Mouse (Mus musculus) hindbrain, postnatal 0 days (tissue): Measurements from ENCODE around the gene Olfr115. TPM values are rescaled to one million over a fixed set of nuclear protein-coding genes. Genes with fewer than 3 reads are reported as not detected.

ENCODE experiments used
- ATAC-seq: fragments of 200-750 bp; cut with Nextera tagmentation; 2 replicates; pipeline ENCODE4 v1.8.0; 2017; ENCODE audit warnings: mild to moderate bottlenecking, moderate TSS enrichment, moderate library complexity
- DNase-seq: peaks from one replicate; pipeline ENCODE4 v3.0.0-alpha.2; 2015; ENCODE audit warnings: low spot score
- H3K27ac ChIP-seq: fragments of 300-500 bp; sonication (generic); 2 replicates; pipeline ENCODE4 v1.5.1; 2014; ENCODE audit warnings: mild to moderate bottlenecking
- H3K27me3 ChIP-seq: fragments of 300-500 bp; sonication (generic); 2 replicates; pipeline ENCODE4 v1.6.1; 2014; ENCODE audit warnings: low read length, mixed read lengths; ENCODE audit not compliant: insufficient read depth
- H3K36me3 ChIP-seq: fragments of 300-500 bp; sonication (generic); 2 replicates; pipeline ENCODE4 v1.6.1; 2014; ENCODE audit warnings: low read length, mixed read lengths; ENCODE audit not compliant: insufficient read depth
- H3K4me1 ChIP-seq: fragments of 300-500 bp; sonication (generic); 2 replicates; pipeline ENCODE4 v1.6.1; 2014; ENCODE audit warnings: antibody characterized with exemption, low read length, mixed read lengths; ENCODE audit not compliant: insufficient read depth
- H3K4me2 ChIP-seq: fragments of 300-500 bp; sonication (generic); 2 replicates; pipeline ENCODE4 v1.6.1; 2014; ENCODE audit warnings: low read depth, mild to moderate bottlenecking, low read length, moderate library complexity, mixed read lengths
- H3K4me3 ChIP-seq: fragments of 300-500 bp; sonication (generic); 2 replicates; pipeline ENCODE4 v1.5.1; 2014; ENCODE audit warnings: low read length
- H3K9ac ChIP-seq: fragments of 300-500 bp; sonication (generic); replicated peaks from 2 replicates; pipeline ENCODE4 v1.6.1; 2014; ENCODE audit warnings: mild to moderate bottlenecking, low read length, moderate library complexity, mixed read lengths
- H3K9me3 ChIP-seq: fragments of 300-500 bp; sonication (generic); 2 replicates; pipeline ENCODE4 v1.6.1; 2016; ENCODE audit warnings: low read length, mixed read lengths
- CTCF ChIP-seq: IDR thresholded peaks from 2 replicates; pipeline ENCODE4 v1.5.1; 2016; ENCODE audit warnings: antibody characterized with exemption, control low read depth, low read depth
- WGBS: fragments of 180-500 bp; shearing (Covaris S2); extraction: QIAGEN DNeasy Blood & Tissue Kit; methylation state at CpG from one replicate; pipeline ENCODE4 v1.1.7; 2014; 5-methylcytosine and 5-hydroxymethylcytosine counted together
- polyA plus RNA-seq: library from polyadenylated mRNA; unstranded; fragments of >200 nt; fragmentation: Nextera tagmentation; extraction: Ambion mirVana; gene quantifications from 2 replicates; pipeline ENCODE4 v1.2.1, GENCODE M21; 2015
- total RNA-seq: library from RNA; depleted of rRNA; stranded (reverse); fragments of >200 nt; gene quantifications from 2 replicates; pipeline ENCODE4 v1.2.3, GENCODE M21; 2014; rRNA removed

Olfr115 gene
- total RNA-seq (not detected in 2 replicates), polyA plus RNA-seq (not detected in 2 replicates)

- no peak within 1 kb of the TSS for H3K4me3 ChIP-seq
- H3K36me3 ChIP-seq: no peaks in the 10 kb centered on the region
- H3K9ac ChIP-seq: no peak within 1 kb of the TSS
- no peaks in the 10 kb centered on the region for H3K27me3 ChIP-seq
- H3K27ac ChIP-seq: no peak within 1 kb of the TSS
- TF ChIP-seq CTCF: no peak
- WGBS: 82% methylated on average over 2 of the region's 2 CpGs
- H3K4me2 ChIP-seq: no peak within 1 kb of the TSS
- no peak for ATAC-seq
- DNase-seq: no peak
- H3K9me3 ChIP-seq: 0 out of 2 replicates have a peak, but pooled peaks cover 2% of the 10 kb centered on the region
- no peaks in the 10 kb centered on the region for H3K4me1 ChIP-seq
Observed at GRCm38 (mm10) chr17:37627009-37627408, at the start of gene Olfr115, which contains the start of gene Olfr116. Gene Olfr115 (minus strand): TSS chr17:37627109. Gene Olfr116 (minus strand): TSS chr17:37627199.

GRCm38 (mm10) chr17:37666688-37667087 is 39.8 kb upstream of the Olfr115 start, which contains the start of gene Olfr118:
Gene Olfr118 (plus strand): TSS chr17:37666988.
- H3K4me1 ChIP-seq: no peaks in the 10 kb centered on the region
- H3K9me3 ChIP-seq: no peaks in the 10 kb centered on the region
- H3K4me3 ChIP-seq: no peak within 1 kb of the TSS
- DNase-seq (no peak), ATAC-seq (no peak)
- H3K27ac ChIP-seq: no peak within 1 kb of the TSS
- H3K27me3 ChIP-seq: no peaks in the 10 kb centered on the region
- no peak for TF ChIP-seq CTCF
- 59% methylated on average over 2 of the region's 2 CpGs for WGBS
- H3K36me3 ChIP-seq: no peaks in the 10 kb centered on the region
- no peak within 1 kb of the TSS for H3K4me2 ChIP-seq
- H3K9ac ChIP-seq: no peak within 1 kb of the TSS

GRCm38 (mm10) chr17:37663682-37664081 is 36.8 kb upstream of the Olfr115 start, which contains the start of gene Olfr117:
Gene Olfr117 (minus strand): TSS chr17:37663782.
- no peaks in the 10 kb centered on the region for H3K4me1 ChIP-seq
- WGBS: 57% methylated on average over 1 of the region's 1 CpGs
- no peak within 1 kb of the TSS for H3K9ac ChIP-seq
- ATAC-seq: no peak
- no peak within 1 kb of the TSS for H3K4me3 ChIP-seq
- H3K36me3 ChIP-seq: no peaks in the 10 kb centered on the region
- no peak for DNase-seq
- no peak within 1 kb of the TSS for H3K4me2 ChIP-seq
- H3K27ac ChIP-seq: no peak within 1 kb of the TSS
- TF ChIP-seq CTCF: no peak
- no peaks in the 10 kb centered on the region for H3K27me3 ChIP-seq
- H3K9me3 ChIP-seq: no peaks in the 10 kb centered on the region

DNA sequence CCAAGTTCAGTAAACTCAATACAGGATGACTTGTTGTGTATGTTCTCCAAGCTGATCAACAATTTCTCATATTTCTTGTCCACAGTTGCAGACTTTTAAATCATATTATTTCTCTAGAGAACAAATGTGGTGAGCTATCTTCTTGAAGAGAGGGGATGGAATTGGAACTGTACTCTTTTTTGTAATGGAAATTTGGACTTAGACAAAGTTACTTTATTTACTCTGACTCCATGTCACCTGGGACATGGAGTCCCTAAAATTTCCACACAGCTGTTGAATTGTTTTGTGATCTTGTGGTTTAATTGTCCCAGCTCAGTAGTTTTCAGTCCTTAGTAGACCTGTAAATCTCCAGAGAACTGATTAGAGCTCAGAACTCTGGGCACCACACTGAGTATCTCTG is 34.3 kb downstream of the Olfr115 start, which contains the start of gene Olfr114:
TSS of gene Olfr114 (minus strand) at position 101 of the 400 bp plus-strand sequence.
- no peak for DNase-seq
- no peak within 1 kb of the TSS for H3K27ac ChIP-seq
- no peaks in the 10 kb centered on the region for H3K27me3 ChIP-seq
- no peak for ATAC-seq
- H3K4me3 ChIP-seq: no peak within 1 kb of the TSS
- no peak for TF ChIP-seq CTCF
- no peak within 1 kb of the TSS for H3K4me2 ChIP-seq
- no peaks in the 10 kb centered on the region for H3K4me1 ChIP-seq
- H3K9me3 ChIP-seq: no peaks in the 10 kb centered on the region
- no peak within 1 kb of the TSS for H3K9ac ChIP-seq
- no peaks in the 10 kb centered on the region for H3K36me3 ChIP-seq

- TF ChIP-seq CTCF: no peak
- H3K4me3 ChIP-seq: no peak within 1 kb of the TSS
- no peaks in the 10 kb centered on the region for H3K9me3 ChIP-seq
- no peak within 1 kb of the TSS for H3K9ac ChIP-seq
- H3K36me3 ChIP-seq: no peaks in the 10 kb centered on the region
- no peak for ATAC-seq
- no peak within 1 kb of the TSS for H3K4me2 ChIP-seq
- H3K4me1 ChIP-seq: no peaks in the 10 kb centered on the region
- no peak within 1 kb of the TSS for H3K27ac ChIP-seq
- DNase-seq: no peak
- H3K27me3 ChIP-seq: no peaks in the 10 kb centered on the region
Observed at GRCm38 (mm10) chr17:37577563-37577962, 49.3 kb downstream of the Olfr115 start, which contains the start of gene Olfr113. Gene Olfr113 (minus strand): TSS chr17:37577663.

GRCm38 (mm10) chr17:37569351-37569750 is 57.6 kb downstream of the Olfr115 start, which contains the start of gene Olfr112:
Gene Olfr112 (minus strand): TSS chr17:37569451.
- ATAC-seq (no peak), DNase-seq (no peak)
- no peak within 1 kb of the TSS for H3K4me3 ChIP-seq
- H3K9ac ChIP-seq: no peak within 1 kb of the TSS
- no peaks in the 10 kb centered on the region for H3K27me3 ChIP-seq
- TF ChIP-seq CTCF: no peak
- H3K4me2 ChIP-seq: no peak within 1 kb of the TSS
- H3K27ac ChIP-seq: no peak within 1 kb of the TSS
- H3K4me1 ChIP-seq: no peaks in the 10 kb centered on the region
- H3K9me3 ChIP-seq: no peaks in the 10 kb centered on the region
- H3K36me3 ChIP-seq: no peaks in the 10 kb centered on the region

Other genes with a start within 250 kb of the Olfr115 start
- not detected in 2 replicates for gene Olfr105-ps, start 248.1 kb downstream of the Olfr115 start, total RNA-seq
- gene Olfr105-ps, start 248.1 kb downstream of the Olfr115 start, polyA plus RNA-seq: not detected in 2 replicates
- not detected in 2 replicates for gene Olfr106-ps, start 236.7 kb downstream of the Olfr115 start, total RNA-seq
- not detected in 2 replicates for gene Olfr106-ps, start 236.7 kb downstream of the Olfr115 start, polyA plus RNA-seq
- gene Olfr107, start 227.9 kb downstream of the Olfr115 start, total RNA-seq: not detected in 2 replicates
- not detected in 2 replicates for gene Olfr107, start 227.9 kb downstream of the Olfr115 start, polyA plus RNA-seq
- gene Olfr108, start 181.6 kb downstream of the Olfr115 start, total RNA-seq: not detected in 2 replicates
- not detected in 2 replicates for gene Olfr108, start 181.6 kb downstream of the Olfr115 start, polyA plus RNA-seq
- gene Olfr109, start 168.2 kb downstream of the Olfr115 start, total RNA-seq: not detected in 2 replicates
- not detected in 2 replicates for gene Olfr109, start 168.2 kb downstream of the Olfr115 start, polyA plus RNA-seq
- gene H2-M2, start 143.6 kb downstream of the Olfr115 start, total RNA-seq: not detected in 2 replicates
- not detected in 2 replicates for gene H2-M2, start 143.6 kb downstream of the Olfr115 start, polyA plus RNA-seq
- gene Olfr110, start 134.6 kb downstream of the Olfr115 start, total RNA-seq: not detected in 2 replicates
- gene Olfr110, start 134.6 kb downstream of the Olfr115 start, polyA plus RNA-seq: not detected in 2 replicates
- gene Olfr111, start 119.1 kb downstream of the Olfr115 start, total RNA-seq: not detected in 2 replicates
- gene Olfr111, start 119.1 kb downstream of the Olfr115 start, polyA plus RNA-seq: not detected in 2 replicates
- not detected in 2 replicates for gene Olfr112, start 57.7 kb downstream of the Olfr115 start, total RNA-seq
- not detected in 2 replicates for gene Olfr112, start 57.7 kb downstream of the Olfr115 start, polyA plus RNA-seq
- not detected in 2 replicates for gene Olfr113, start 49.4 kb downstream of the Olfr115 start, total RNA-seq
- gene Olfr113, start 49.4 kb downstream of the Olfr115 start, polyA plus RNA-seq: not detected in 2 replicates
- not detected in 2 replicates for gene Olfr114, start 34.4 kb downstream of the Olfr115 start, total RNA-seq
- gene Olfr114, start 34.4 kb downstream of the Olfr115 start, polyA plus RNA-seq: not detected in 2 replicates
- gene Olfr116, start 90 bp upstream of the Olfr115 start, total RNA-seq: not detected in 2 replicates
- not detected in 2 replicates for gene Olfr116, start 90 bp upstream of the Olfr115 start, polyA plus RNA-seq
- not detected in 2 replicates for gene Olfr117, start 36.7 kb upstream of the Olfr115 start, total RNA-seq
- gene Olfr117, start 36.7 kb upstream of the Olfr115 start, polyA plus RNA-seq: not detected in 2 replicates
- gene Olfr118, start 39.9 kb upstream of the Olfr115 start, total RNA-seq: not detected in 2 replicates
- gene Olfr118, start 39.9 kb upstream of the Olfr115 start, polyA plus RNA-seq: not detected in 2 replicates
- not detected in 2 replicates for gene Olfr119, start 69.5 kb upstream of the Olfr115 start, total RNA-seq
- not detected in 2 replicates for gene Olfr119, start 69.5 kb upstream of the Olfr115 start, polyA plus RNA-seq
- gene Olfr120, start 94.7 kb upstream of the Olfr115 start, total RNA-seq: not detected in 2 replicates
- not detected in 2 replicates for gene Olfr120, start 94.7 kb upstream of the Olfr115 start, polyA plus RNA-seq
- not detected in 2 replicates for gene Olfr121, start 121.7 kb upstream of the Olfr115 start, total RNA-seq
- gene Olfr121, start 121.7 kb upstream of the Olfr115 start, polyA plus RNA-seq: not detected in 2 replicates
- gene Olfr122, start 141.5 kb upstream of the Olfr115 start, total RNA-seq: not detected in 2 replicates
- gene Olfr122, start 141.5 kb upstream of the Olfr115 start, polyA plus RNA-seq: not detected in 2 replicates
- gene Olfr123, start 166.4 kb upstream of the Olfr115 start, total RNA-seq: not detected in 2 replicates
- not detected in 2 replicates for gene Olfr123, start 166.4 kb upstream of the Olfr115 start, polyA plus RNA-seq
- gene Olfr124, start 172.8 kb upstream of the Olfr115 start, total RNA-seq: not detected in 2 replicates
- not detected in 2 replicates for gene Olfr124, start 172.8 kb upstream of the Olfr115 start, polyA plus RNA-seq
- gene Olfr125, start 205.8 kb upstream of the Olfr115 start, total RNA-seq: 0.26 TPM in 1 of 2 replicates, not detected in the other
- gene Olfr125, start 205.8 kb upstream of the Olfr115 start, polyA plus RNA-seq: not detected in 2 replicates
- gene Olfr126, start 220.4 kb upstream of the Olfr115 start, total RNA-seq: not detected in 2 replicates
- gene Olfr126, start 220.4 kb upstream of the Olfr115 start, polyA plus RNA-seq: not detected in 2 replicates